Mouse (Mus musculus) embryonic facial prominence, embryonic 11.5 days (tissue): ENCODE measurements around the gene Stk11ip. TPM values are rescaled to one million over a fixed set of nuclear protein-coding genes. Genes with fewer than 3 reads are reported as not detected.

Experiments used
- ATAC-seq: fragments of 200-750 bp; cut with Nextera tagmentation; replicated peaks from 2 replicates; pipeline ENCODE4 v1.8.0; 2017; ENCODE audit warnings: low read depth; ENCODE audit not compliant: insufficient number of reproducible peaks, low FRiP score, low TSS enrichment
- DNase-seq: peaks from one replicate; pipeline ENCODE4 v3.0.0-alpha.2; 2015; ENCODE audit warnings: low spot score
- H3K27ac ChIP-seq: fragments of 300-500 bp; sonication (generic); replicated peaks from 2 replicates; pipeline ENCODE4 v1.5.1; 2014; ENCODE audit warnings: mild to moderate bottlenecking, low read depth, low read length, control low read depth
- H3K27me3 ChIP-seq: fragments of 300-500 bp; sonication (generic); 2 replicates; pipeline ENCODE4 v1.6.1; 2014; ENCODE audit warnings: mild to moderate bottlenecking, low read length, moderate library complexity, mixed read lengths; ENCODE audit not compliant: control insufficient read depth, insufficient read depth
- H3K36me3 ChIP-seq: fragments of 300-500 bp; sonication (generic); replicated peaks from 2 replicates; pipeline ENCODE4 v1.6.1; 2014; ENCODE audit warnings: low read depth, mild to moderate bottlenecking, low read length, moderate library complexity, mixed read lengths; ENCODE audit not compliant: control insufficient read depth, insufficient read depth
- H3K4me1 ChIP-seq: fragments of 300-500 bp; sonication (generic); 2 replicates; pipeline ENCODE4 v1.6.1; 2014; ENCODE audit warnings: low read length, mixed read lengths; ENCODE audit not compliant: control insufficient read depth, insufficient read depth
- H3K4me2 ChIP-seq: fragments of 300-500 bp; sonication (generic); 2 replicates; pipeline ENCODE4 v1.6.1; 2014; ENCODE audit warnings: low read depth, mild to moderate bottlenecking, control low read depth, low read length, moderate library complexity
- H3K4me3 ChIP-seq: fragments of 300-500 bp; sonication (generic); 2 replicates; pipeline ENCODE4 v1.5.1; 2014; ENCODE audit warnings: low read depth, low read length, control low read depth
- H3K9ac ChIP-seq: fragments of 300-500 bp; sonication (generic); replicated peaks from 2 replicates; pipeline ENCODE4 v1.6.1; 2014; ENCODE audit warnings: mild to moderate bottlenecking, control low read depth, low read length
- H3K9me3 ChIP-seq: fragments of 300-500 bp; sonication (generic); replicated peaks from 2 replicates; pipeline ENCODE4 v1.6.1; 2016; ENCODE audit warnings: mild to moderate bottlenecking, low read length, inconsistent platforms, mixed read lengths; ENCODE audit not compliant: control insufficient read depth
- WGBS: fragments of 180-500 bp; shearing (Covaris S2); extraction: QIAGEN DNeasy Blood & Tissue Kit; methylation state at CpG from one replicate; pipeline ENCODE4 v1.1.7; 2014; 5-methylcytosine and 5-hydroxymethylcytosine counted together
- polyA plus RNA-seq: library from polyadenylated mRNA; unstranded; fragments of >200 nt; fragmentation: Nextera tagmentation; extraction: Ambion mirVana; gene quantifications from 2 replicates; pipeline ENCODE4 v1.2.1, GENCODE M21; 2014

The Stk11ip gene
- polyA plus RNA-seq, 1 experiment from 2014 or later: 11.4 TPM

DNA sequence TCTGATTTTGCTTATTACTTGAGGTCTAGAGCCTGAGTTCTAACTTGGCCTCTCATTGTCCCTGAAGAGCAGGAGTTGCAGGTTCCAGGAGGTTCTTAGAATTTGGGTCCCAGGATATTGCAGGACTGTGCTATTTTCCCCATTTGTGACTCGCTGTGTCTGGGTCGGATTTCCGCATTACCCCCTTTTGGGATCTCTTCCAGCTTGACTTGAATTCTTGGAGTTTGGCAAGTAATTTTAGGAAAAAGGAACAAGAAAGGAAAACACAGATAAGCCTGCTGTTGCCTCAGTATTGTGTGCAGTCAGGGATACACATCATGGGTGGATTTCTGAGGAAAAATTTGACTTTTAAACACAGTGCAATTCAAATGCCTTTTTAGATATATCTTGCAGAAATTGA lies 65.5 kb downstream of the Stk11ip start:
- Histone ChIP-seq H3K9ac (no peak overlapping the region), H3K27ac (no peak overlapping the region), H3K4me3 (no peak overlapping the region), H3K27me3 (no peaks in the 10 kb centered on the region), H3K36me3 (no peaks in the 10 kb centered on the region), H3K9me3 (no peaks in the 10 kb centered on the region), H3K4me1 (no peaks in the 10 kb centered on the region), H3K4me2 (no peak overlapping the region)
- 85% methylated on average over 3 of the region's 3 CpGs for WGBS
- ATAC-seq: no peak
- no peak for DNase-seq

Other genes with a start within 250 kb of the Stk11ip start
- gene Resp18, start 243.1 kb upstream of the Stk11ip start, polyA plus RNA-seq: 4.9 and 5.8 TPM in 2 replicates
- gene Dnpep, start 203.5 kb upstream of the Stk11ip start, polyA plus RNA-seq: 123 and 146 TPM in 2 replicates
- 6.9 and 9.9 TPM in 2 replicates for gene Des, start 161.2 kb upstream of the Stk11ip start, polyA plus RNA-seq
- gene Speg, start 146.2 kb upstream of the Stk11ip start, polyA plus RNA-seq: 16.7 and 19.9 TPM in 2 replicates
- 36.9 and 38.4 TPM in 2 replicates for gene Gmppa, start 85.6 kb upstream of the Stk11ip start, polyA plus RNA-seq
- 0.29 and 1.1 TPM in 2 replicates for gene Asic4, start 71.1 kb upstream of the Stk11ip start, polyA plus RNA-seq
- 14.6 and 15.3 TPM in 2 replicates for gene Chpf, start 42.2 kb upstream of the Stk11ip start, polyA plus RNA-seq
- gene Tmem198, start 42.0 kb upstream of the Stk11ip start, polyA plus RNA-seq: 0.98 and 1.6 TPM in 2 replicates
- 52.4 and 54.2 TPM in 2 replicates for gene Obsl1, start 15.1 kb upstream of the Stk11ip start, polyA plus RNA-seq
- 1.5 and 1.9 TPM in 2 replicates for gene Inha, start 14.5 kb upstream of the Stk11ip start, polyA plus RNA-seq
- 7.5 and 7.6 TPM in 2 replicates for gene Slc4a3, start 24.7 kb downstream of the Stk11ip start, polyA plus RNA-seq